Mouse (Mus musculus): ENCODE measurements around the gene Pax4.

The Pax4 gene

DNA sequence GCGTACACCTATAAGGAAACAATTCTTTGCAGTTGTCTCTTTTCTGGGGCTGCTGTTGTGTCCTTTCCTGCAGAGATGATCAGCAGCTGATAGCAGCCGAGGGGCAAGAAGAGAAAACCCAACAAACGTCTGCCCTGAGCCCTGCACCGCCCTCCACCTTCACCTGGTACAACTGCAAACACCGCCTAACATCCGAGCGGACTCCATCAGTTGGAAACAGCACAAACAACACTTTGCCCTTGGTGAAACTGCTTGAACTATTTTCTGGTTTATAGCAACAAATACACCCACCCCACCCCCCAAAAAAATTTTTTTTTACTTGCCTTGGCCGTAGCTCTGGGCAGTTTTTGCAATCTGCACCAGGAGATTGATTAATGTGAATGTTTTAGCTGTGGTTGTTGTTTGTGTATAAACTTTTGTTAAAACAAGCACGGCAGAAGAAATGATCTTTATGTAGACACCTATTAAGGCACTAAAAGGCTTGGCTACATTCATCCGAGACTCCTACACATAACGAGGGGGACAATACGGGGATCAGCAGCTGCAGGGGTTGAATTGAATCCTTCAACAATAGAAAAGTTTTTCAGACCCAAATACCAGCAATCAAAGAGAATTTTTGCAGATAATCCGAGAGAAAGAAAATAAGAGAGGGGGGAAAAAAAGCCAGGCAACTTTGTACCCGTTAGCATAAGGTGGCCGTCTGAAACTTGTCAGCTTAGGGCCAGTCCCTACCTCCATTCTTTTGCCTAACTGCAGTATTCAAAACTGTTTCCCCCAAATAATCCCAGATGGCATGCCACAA is 52.9 kb downstream of the Pax4 start:
- DNase-seq = no peak
